Comparison of ENCODE assay signal across 30 mouse cellular contexts in the genomic region with DNA sequence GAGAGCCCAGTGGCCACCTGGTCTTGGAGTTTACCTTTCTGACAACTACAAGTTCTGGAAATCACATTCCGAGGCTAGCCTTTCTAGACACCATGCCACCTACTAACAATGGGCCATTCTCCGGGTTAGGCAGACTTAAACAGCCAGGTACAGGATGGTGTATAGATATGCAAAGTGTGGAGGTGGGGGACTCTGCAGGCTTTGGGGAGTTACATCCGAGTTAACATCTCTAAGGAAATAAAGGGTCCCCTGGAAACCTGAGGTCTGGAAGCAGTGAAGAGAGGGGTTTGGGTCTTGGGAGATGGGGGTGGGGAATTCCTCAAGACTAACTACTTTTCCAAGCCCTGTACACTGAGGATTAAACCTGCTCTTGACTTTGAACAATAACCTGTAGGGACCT.
A peak's percentile ranks its signal among the peaks of the same experiment; 100 is the strongest.
DNase-seq lines count a peak whose midpoint lies in the region; ATAC-seq and TF ChIP-seq lines count a peak whose summit lies in the region.
"Had no signal": no experiment of that assay in that cellular context is flagged by ENCODE, and none has a peak within 500 bp of the region (broad histone marks: within the 10 kb centered on the region; RNA-seq: fewer than 3 reads in every experiment).

No protein-coding gene starts in this region.

- H3K27me3 ChIP-seq in intestine, embryonic 16.5 days (replicated peaks; ENCODE audit: control insufficient read depth, insufficient read depth, low read length): no peaks in the 10 kb centered on the region
- H3K27me3 ChIP-seq in intestine, postnatal 0 days (replicated peaks; ENCODE audit: control insufficient read depth, insufficient read depth, low read length): no peaks in the 10 kb centered on the region
- no peaks in the 10 kb centered on the region for H3K27me3 ChIP-seq in neural tube, embryonic 15.5 days (replicated peaks)
- H3K27me3 ChIP-seq: CH12.LX; embryonic facial prominence, embryonic 13.5 days; embryonic facial prominence, embryonic 15.5 days; Patski had no signal

- TF ChIP-seq CTCF in intestine, postnatal 0 days (IDR thresholded peaks at IDR 0.05; ENCODE audit: low read depth): no peak

- no peak overlapping the region for H3K4me3 ChIP-seq in intestine, embryonic 16.5 days (ENCODE audit: low read length)
- no peak overlapping the region for H3K4me3 ChIP-seq in intestine, postnatal 0 days (ENCODE audit: low read depth, low read length)
- H3K4me3 ChIP-seq in neural tube, embryonic 15.5 days (replicated peaks): no peak overlapping the region
- H3K4me3 ChIP-seq: embryonic facial prominence, embryonic 13.5 days; embryonic facial prominence, embryonic 15.5 days; erythroblast, embryonic 14.5 days; forebrain, embryonic 10.5 days; forebrain, embryonic 12.5 days had no signal

- peaks cover 21% of the 10 kb centered on the region; the same call in 1 of the 2 replicates for H3K4me1 ChIP-seq in intestine, embryonic 16.5 days (ENCODE audit: control insufficient read depth, insufficient read depth, low read length)
- peaks cover 2% of the 10 kb centered on the region; the same call in 1 of the 2 replicates for H3K4me1 ChIP-seq in intestine, postnatal 0 days (replicated peaks; ENCODE audit: control insufficient read depth, insufficient read depth, low read length)
- H3K4me1 ChIP-seq in neural tube, embryonic 15.5 days: peaks cover 6% of the 10 kb centered on the region

- no peaks in the 10 kb centered on the region for H3K36me3 ChIP-seq in intestine, embryonic 16.5 days (ENCODE audit: control insufficient read depth, insufficient read depth, low read length)
- no peaks in the 10 kb centered on the region; the same call in 1 of the 2 replicates for H3K36me3 ChIP-seq in intestine, postnatal 0 days (ENCODE audit: control insufficient read depth, insufficient read depth)
- H3K36me3 ChIP-seq in neural tube, embryonic 15.5 days: no peaks in the 10 kb centered on the region
- H3K36me3 ChIP-seq: embryonic facial prominence, embryonic 13.5 days; embryonic facial prominence, embryonic 15.5 days; forebrain, embryonic 10.5 days; forebrain, embryonic 12.5 days; G1E had no signal

- H3K4me2 ChIP-seq in intestine, embryonic 16.5 days (ENCODE audit: low read depth, low read length): no peak overlapping the region
- H3K4me2 ChIP-seq in intestine, postnatal 0 days (replicated peaks; ENCODE audit: low read depth): no peak overlapping the region
- H3K4me2 ChIP-seq in neural tube, embryonic 15.5 days: no peak overlapping the region
- H3K4me2 ChIP-seq: embryonic facial prominence, embryonic 13.5 days; embryonic facial prominence, embryonic 15.5 days; forebrain, embryonic 12.5 days had no signal

- WGBS in intestine, embryonic 16.5 days: 63% methylated on average over 3 of the region's 3 CpGs
- 71% methylated on average over 3 of the region's 3 CpGs for WGBS in intestine, postnatal 0 days
- WGBS in neural tube, embryonic 15.5 days: 43% methylated on average over 3 of the region's 3 CpGs

- no peak overlapping the region for H3K27ac ChIP-seq in intestine, embryonic 16.5 days (ENCODE audit: low read length)
- H3K27ac ChIP-seq in intestine, postnatal 0 days (ENCODE audit: low read depth, low read length): no peak overlapping the region
- no peak overlapping the region for H3K27ac ChIP-seq in neural tube, embryonic 15.5 days (replicated peaks)
- H3K27ac ChIP-seq: embryonic facial prominence, embryonic 13.5 days; embryonic facial prominence, embryonic 15.5 days; forebrain, embryonic 10.5 days; forebrain, embryonic 12.5 days had no signal

- 0 out of 2 replicates have a peak, but pooled peaks have one; percentile 17 for ATAC-seq in intestine, embryonic 16.5 days
- no peak for ATAC-seq in intestine, postnatal 0 days
- ATAC-seq in neural tube, embryonic 15.5 days (ENCODE audit: low FRiP score): no peak
- ATAC-seq: activated CD4-positive, CD25-positive, alpha-beta regulatory T cell, adult 4 months; CD4-positive, CD25-positive, alpha-beta regulatory T cell, adult 4 months; forebrain, embryonic 14.5 days; forebrain, embryonic 16.5 days; Patski had no signal

- no peaks in the 10 kb centered on the region for H3K9me3 ChIP-seq in intestine, embryonic 16.5 days (ENCODE audit: control insufficient read depth, low read length)
- H3K9me3 ChIP-seq in intestine, postnatal 0 days (ENCODE audit: control insufficient read depth): no peaks in the 10 kb centered on the region
- H3K9me3 ChIP-seq in neural tube, embryonic 15.5 days (replicated peaks): no peaks in the 10 kb centered on the region
- H3K9me3 ChIP-seq: embryonic facial prominence, embryonic 13.5 days; embryonic facial prominence, embryonic 15.5 days; forebrain, embryonic 10.5 days; forebrain, embryonic 12.5 days had no signal

- H3K9ac ChIP-seq in intestine, embryonic 16.5 days (ENCODE audit: low read depth, low read length): no peak overlapping the region
- H3K9ac ChIP-seq in intestine, postnatal 0 days (ENCODE audit: low read depth, low read length): no peak overlapping the region
- no peak overlapping the region for H3K9ac ChIP-seq in neural tube, embryonic 15.5 days (replicated peaks)
- H3K9ac ChIP-seq: embryonic facial prominence, embryonic 13.5 days; embryonic facial prominence, embryonic 15.5 days; forebrain, embryonic 12.5 days had no signal

- DNase-seq in ES-CJ7 (ENCODE audit: low read depth, low spot score) (peak; percentile 92), R1 (ENCODE audit: low read depth, low spot score) (peak; percentile 97)
- DNase-seq in kidney, postnatal 25 days: no peak
- no peak for DNase-seq in ovary, postnatal 10 days (ENCODE audit: low spot score)
- DNase-seq: adrenal gland, adult 8-10 months; adrenal gland, postnatal 14 days; adrenal gland, postnatal 36 days; B cell, adult 2 months; cerebellum, adult 11 months; cerebellum, adult 18-20 months; cerebellum, adult 8-10 months; cerebellum, adult 9-11 months; cerebellum, postnatal 14 days; cerebellum, postnatal 36 days; embryo, embryonic 11 days had no signal

Comparison
In these comparisons a context has a peak if more than half of its experiments do, and no peak if none do; other contexts are left out.
1. DNase-seq: peak in ES-CJ7 (single experiment) and R1 (single experiment); none in kidney, postnatal 25 days (0 of 2) and ovary, postnatal 10 days (single experiment).